Mouse (Mus musculus): ENCODE data around the gene Grm4. TPM values are rescaled to one million over a fixed set of nuclear protein-coding genes. Genes with fewer than 3 reads are reported as not detected.

Gene Grm4
- 10 to 100 TPM; 12.2 to 16.1 TPM for total RNA-seq (2021)
- long read RNA-seq, partial matches to known transcripts: 5 of 5 reads
- long read RNA-seq, other reads (novel, unspliced or antisense): 0 of 5 reads

DNA sequence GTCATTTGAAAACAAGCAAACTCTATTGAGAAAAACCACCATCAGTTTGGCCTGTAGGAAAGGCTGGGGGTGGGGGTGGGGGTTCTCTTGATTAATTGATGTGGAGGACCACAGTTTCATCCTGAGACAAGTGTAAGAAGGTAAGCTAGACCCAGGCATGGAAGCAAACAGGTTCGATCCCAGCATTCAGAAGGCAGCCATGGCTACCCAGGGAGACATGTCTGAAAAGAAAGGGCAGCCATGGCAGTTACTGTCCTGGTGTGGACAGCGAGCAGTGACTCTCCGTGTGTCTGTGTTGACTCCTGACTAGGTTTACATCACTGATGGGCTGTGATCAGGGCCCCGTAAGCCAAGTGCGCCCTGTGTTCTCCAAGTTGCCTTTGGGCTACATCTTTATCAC is at the start of gene Grm4:
Gene Grm4, minus strand, starts transcription at position 101 of the 400 bp plus-strand sequence.
- no peak for DNase-seq (ENCODE audit: low spot score in 2 of 2)

GRCm38 (mm10) chr17:27568228-27568627 is 47.0 kb upstream of the Grm4 start:
- DNase-seq (ENCODE audit: low spot score in 2 of 2): no peak

DNA sequence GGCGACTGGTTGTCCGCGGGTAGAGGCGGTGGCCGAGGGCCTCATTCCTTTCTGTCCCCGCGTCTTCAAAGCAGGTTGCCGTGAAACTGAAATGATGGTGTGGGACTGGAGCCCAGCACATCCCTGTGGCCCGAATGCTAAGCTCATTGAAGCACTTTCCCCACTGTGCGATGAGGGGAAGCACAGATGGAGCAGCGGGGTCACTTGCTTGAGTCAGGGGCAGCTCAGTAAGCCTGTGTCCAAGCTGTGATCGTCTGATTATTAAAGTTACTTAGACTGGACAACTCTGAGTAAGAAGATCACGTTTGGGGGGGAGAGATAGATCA is 44.7 kb upstream of the Grm4 start:
- DNase-seq (ENCODE audit: low spot score in 2 of 2): no peak

- peak; percentile 98 to 99 for DNase-seq (ENCODE audit: low spot score in 2 of 2)
These were observed 44.1 kb upstream of the Grm4 start, which contains the start of gene AI413582 for GRCm38 (mm10) chr17:27565163-27565941. Gene AI413582 (minus strand): TSS chr17:27565756.

- peak in 1 of 2 experiments; percentile 47 for DNase-seq (ENCODE audit: low spot score in 2 of 2)
These were observed 43.4 kb upstream of the Grm4 start for GRCm38 (mm10) chr17:27564391-27565162.

- DNase-seq (ENCODE audit: low spot score in 2 of 2): no peak
These were observed 42.6 kb upstream of the Grm4 start for GRCm38 (mm10) chr17:27563771-27564244.

DNA sequence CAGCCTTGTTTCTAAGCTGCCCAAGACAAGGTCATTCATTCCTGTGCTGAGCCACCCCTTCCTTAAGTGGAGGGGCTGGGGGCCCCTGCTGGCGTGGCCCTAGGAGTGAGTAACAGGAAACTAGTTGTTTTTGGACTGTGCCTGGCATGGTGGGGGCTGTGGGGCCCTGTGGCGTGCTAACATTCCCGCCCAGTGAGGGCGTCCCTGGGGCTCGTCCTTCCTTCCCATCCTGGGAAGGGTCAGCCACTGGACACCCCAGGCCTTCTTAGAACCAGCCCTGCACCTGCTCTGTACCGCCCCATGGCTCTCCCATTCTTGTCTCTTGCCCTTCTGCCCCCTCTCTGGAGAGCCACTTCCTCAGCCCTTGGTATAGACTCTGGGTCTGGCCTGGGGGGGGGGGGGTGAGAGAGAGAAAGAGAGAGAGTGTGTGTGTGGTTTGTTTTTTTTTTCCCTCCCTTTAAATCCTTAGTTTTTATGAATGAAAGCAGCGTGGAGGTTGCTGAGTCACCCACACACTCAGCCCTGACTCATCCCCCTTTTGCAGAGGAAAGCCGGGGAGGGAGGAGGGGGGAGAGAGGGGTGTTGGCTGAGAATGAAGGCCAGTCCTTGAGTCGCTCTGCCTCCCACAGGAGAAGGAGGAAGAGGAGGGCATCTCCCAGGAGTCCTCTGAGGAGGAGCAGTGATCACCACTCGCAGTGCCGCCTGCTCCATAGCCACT is 40.8 kb upstream of the Grm4 start:
- no peak for DNase-seq (ENCODE audit: low spot score in 2 of 2)

- no peak for DNase-seq (ENCODE audit: low spot score in 2 of 2)
These were observed 39.8 kb upstream of the Grm4 start for GRCm38 (mm10) chr17:27560926-27561480.

GRCm38 (mm10) chr17:27559596-27559995 is 38.4 kb upstream of the Grm4 start:
- no peak for DNase-seq (ENCODE audit: low spot score in 2 of 2)

DNA sequence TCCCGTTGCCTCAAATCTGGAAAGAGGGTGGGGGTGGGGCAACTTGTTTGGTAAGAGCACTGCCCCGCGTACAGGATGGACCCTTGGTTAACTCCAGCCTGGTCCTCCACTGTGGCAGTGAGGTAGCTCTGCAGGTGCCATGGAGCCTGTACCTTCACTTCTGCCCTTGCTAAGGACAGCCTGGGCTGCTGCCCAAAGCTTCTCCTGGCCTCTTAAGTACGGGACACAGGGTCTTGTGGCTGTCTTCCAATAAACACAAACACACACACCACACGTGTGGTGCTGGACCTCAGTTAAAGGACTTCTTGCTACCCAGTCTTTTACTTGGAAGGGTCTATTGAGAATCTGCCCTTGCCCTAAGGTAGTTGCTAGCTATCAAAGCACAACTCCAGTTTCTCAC is 37.6 kb upstream of the Grm4 start:
- no peak for DNase-seq (ENCODE audit: low spot score in 2 of 2)

DNA sequence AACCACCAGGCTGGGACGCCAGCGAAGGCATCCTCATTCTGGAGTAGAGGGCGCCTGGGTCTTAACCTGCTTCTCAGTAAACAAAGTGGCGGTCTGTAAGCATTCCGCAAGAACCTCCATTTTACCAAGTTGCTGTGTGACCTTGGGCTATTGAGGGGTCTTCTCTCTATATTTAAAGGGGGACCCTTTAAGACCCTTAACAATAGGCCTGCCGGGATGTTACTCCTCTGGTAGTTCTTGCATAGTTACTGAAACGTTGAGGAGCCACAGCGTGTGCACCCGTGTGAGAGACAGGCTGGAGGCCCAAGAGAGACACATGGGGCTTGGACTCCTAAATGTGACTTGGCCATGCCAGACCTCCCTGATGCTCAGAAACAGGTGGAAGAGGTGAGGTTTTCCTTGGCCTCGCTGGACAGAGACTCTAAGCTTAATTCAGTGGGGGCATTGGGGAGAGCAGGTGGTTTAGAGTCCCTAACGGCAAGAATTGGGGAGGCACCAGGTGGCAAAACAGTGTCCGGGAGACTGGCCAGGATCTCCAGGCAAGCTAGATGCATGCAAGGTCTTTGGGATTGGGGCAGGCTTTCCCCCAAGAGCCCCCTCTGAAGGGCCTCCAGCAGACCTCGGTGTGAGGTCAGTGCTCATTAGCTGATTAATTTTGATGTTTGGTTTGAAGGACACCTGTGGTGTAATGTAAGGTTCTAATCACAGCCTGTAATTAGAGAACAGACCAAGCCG is 36.9 kb upstream of the Grm4 start:
- no peak for DNase-seq (ENCODE audit: low spot score in 2 of 2)

- peak in 1 of 2 experiments; percentile 67 for DNase-seq (ENCODE audit: low spot score in 2 of 2)
These were observed 36.2 kb upstream of the Grm4 start for GRCm38 (mm10) chr17:27557181-27557926.

GRCm38 (mm10) chr17:27556315-27557011 is 35.3 kb upstream of the Grm4 start, which contains the start of gene Hmga1:
Gene Hmga1 (plus strand): TSS chr17:27556497.
- peak; percentile 79 to 88 for DNase-seq (ENCODE audit: low spot score in 2 of 2)

GRCm38 (mm10) chr17:27555512-27556172 is 34.4 kb upstream of the Grm4 start:
- peak in 1 of 2 experiments; percentile 49 for DNase-seq (ENCODE audit: low spot score in 2 of 2)

GRCm38 (mm10) chr17:27555075-27555511 is 33.9 kb upstream of the Grm4 start:
- DNase-seq (ENCODE audit: low spot score in 2 of 2): no peak

GRCm38 (mm10) chr17:27554062-27554960 is 33.1 kb upstream of the Grm4 start:
- no peak for DNase-seq (ENCODE audit: low spot score in 2 of 2)

Data from layer of hippocampus, postnatal 10 days (tissue).